Mouse (Mus musculus) liver, embryonic 13.5 days (tissue): ENCODE measurements around the gene Cse1l. TPM values are rescaled to one million over a fixed set of nuclear protein-coding genes. Genes with fewer than 3 reads are reported as not detected.
A peak's percentile ranks its signal among the peaks of the same experiment; 100 is the strongest.

Source experiments
- ATAC-seq: fragments of 200-750 bp; cut with Nextera tagmentation; 2 replicates; pipeline ENCODE4 v1.8.0; 2017; ENCODE audit warnings: low read depth, mild to moderate bottlenecking, moderate number of reproducible peaks, moderate library complexity
- DNase-seq: peaks from one replicate; pipeline ENCODE4 v3.0.0; 2022
- H3K27ac ChIP-seq: fragments of 300-500 bp; sonication (generic); 2 replicates; pipeline ENCODE4 v1.5.1; 2015; ENCODE audit warnings: moderate library complexity, mild to moderate bottlenecking, inconsistent platforms
- H3K27me3 ChIP-seq: fragments of 300-500 bp; sonication (generic); 2 replicates; pipeline ENCODE4 v1.6.1; 2015; ENCODE audit warnings: mild to moderate bottlenecking, inconsistent platforms
- H3K36me3 ChIP-seq: fragments of 300-500 bp; sonication (generic); 2 replicates; pipeline ENCODE4 v1.6.1; 2015; ENCODE audit warnings: mild to moderate bottlenecking, inconsistent platforms
- H3K4me1 ChIP-seq: fragments of 300-500 bp; sonication (generic); replicated peaks from 2 replicates; pipeline ENCODE4 v1.6.1; 2015; ENCODE audit warnings: inconsistent platforms
- H3K4me2 ChIP-seq: fragments of 300-500 bp; sonication (generic); 2 replicates; pipeline ENCODE4 v1.6.1; 2015; ENCODE audit warnings: inconsistent platforms, mild to moderate bottlenecking, moderate library complexity
- H3K4me3 ChIP-seq: fragments of 300-500 bp; sonication (generic); replicated peaks from 2 replicates; pipeline ENCODE4 v1.5.1; 2015; ENCODE audit warnings: mild to moderate bottlenecking, inconsistent platforms
- H3K9ac ChIP-seq: fragments of 300-500 bp; sonication (generic); 2 replicates; pipeline ENCODE4 v1.6.1; 2015; ENCODE audit warnings: mild to moderate bottlenecking, inconsistent platforms
- H3K9me3 ChIP-seq: fragments of 300-500 bp; sonication (generic); replicated peaks from 2 replicates; pipeline ENCODE4 v1.6.1; 2016; ENCODE audit warnings: inconsistent platforms
- WGBS: fragments of 180-500 bp; shearing (Covaris S2); methylation state at CpG from one replicate; pipeline ENCODE4 v1.1.7; 2015; ENCODE audit not compliant: insufficient replicate concordance; 5-methylcytosine and 5-hydroxymethylcytosine counted together
- polyA plus RNA-seq: library from polyadenylated mRNA; unstranded; fragments of >200 nt; fragmentation: Nextera tagmentation; extraction: Ambion mirVana; gene quantifications from 2 replicates; pipeline ENCODE4 v1.2.1, GENCODE M21; 2015

The Cse1l gene
- polyA plus RNA-seq, 1 experiment from 2014 or later = 69.3 TPM

- no peak overlapping the region for H3K4me2 ChIP-seq
- peak; percentile 57; the same call in 1 of the 2 replicates for ATAC-seq
These were observed 71.7 kb downstream of the Cse1l start for GRCm38 (mm10) chr2:166977490-166977889.

GRCm38 (mm10) chr2:166980161-166980560 is 74.3 kb downstream of the Cse1l start:
- H3K4me1 ChIP-seq = peaks cover 46% of the 10 kb centered on the region
- 0 out of 2 replicates have a peak, but pooled peaks cover 5% of the 10 kb centered on the region for H3K36me3 ChIP-seq
- DNase-seq (no peak), ATAC-seq (no peak)
- H3K4me2 ChIP-seq = no peak overlapping the region
- no peaks in the 10 kb centered on the region for H3K9me3 ChIP-seq
- no peak overlapping the region for H3K4me3 ChIP-seq
- no peaks in the 10 kb centered on the region for H3K27me3 ChIP-seq
- 36% methylated on average over 2 of the region's 2 CpGs for whole genome bisulfite sequencing
- H3K9ac ChIP-seq = no peak overlapping the region
- no peak overlapping the region for H3K27ac ChIP-seq

More at GRCm38 (mm10) chr2:166977490-166977889, 71.7 kb downstream of the Cse1l start:
- Histone ChIP-seq H3K9me3 (no peaks in the 10 kb centered on the region), H3K27me3 (no peaks in the 10 kb centered on the region), H3K36me3 (0 out of 2 replicates have a peak, but pooled peaks cover 1% of the 10 kb centered on the region), H3K4me1 (peaks cover 63% of the 10 kb centered on the region), H3K27ac (peak overlapping the region; percentile 45), H3K4me3 (no peak overlapping the region), H3K9ac (no peak overlapping the region)
- 17% methylated on average over 3 of the region's 3 CpGs for WGBS
- DNase-seq = no peak

GRCm38 (mm10) chr2:166983351-166983894 is 77.6 kb downstream of the Cse1l start:
- Histone ChIP-seq H3K9me3 (no peaks in the 10 kb centered on the region), H3K27me3 (no peaks in the 10 kb centered on the region), H3K36me3 (0 out of 2 replicates have a peak, but pooled peaks cover 5% of the 10 kb centered on the region), H3K4me3 (no peak overlapping the region), H3K4me1 (peaks cover 20% of the 10 kb centered on the region), H3K9ac (no peak overlapping the region), H3K27ac (no peak overlapping the region), H3K4me2 (no peak overlapping the region)
- 68% methylated on average over 4 of the region's 4 CpGs for WGBS
- DNase-seq (no peak), ATAC-seq (no peak)

DNA sequence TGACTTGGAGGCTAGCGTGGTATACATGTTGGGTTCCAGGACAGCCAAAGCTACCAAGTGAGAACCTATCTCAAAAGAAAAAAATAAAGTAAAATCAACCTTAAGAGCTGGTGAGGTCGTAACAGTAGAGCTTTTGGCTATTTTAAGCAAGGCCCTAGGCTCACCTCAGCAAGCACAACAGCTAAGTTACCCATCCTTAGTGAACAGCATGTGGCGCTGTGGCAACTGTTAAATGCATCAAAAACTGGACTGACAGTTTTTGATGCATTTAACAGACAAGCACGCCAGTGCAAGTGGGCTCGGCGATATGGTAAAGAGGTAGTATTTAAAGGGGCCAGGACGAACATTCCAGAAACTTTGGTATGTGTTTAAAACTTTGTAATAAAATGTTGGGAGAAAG is 85.0 kb downstream of the Cse1l start:
- H3K9ac ChIP-seq = no peak overlapping the region
- H3K4me1 ChIP-seq = peaks cover 71% of the 10 kb centered on the region
- H3K27me3 ChIP-seq = no peaks in the 10 kb centered on the region
- no peaks in the 10 kb centered on the region for H3K36me3 ChIP-seq
- 56% methylated on average over 7 of the region's 7 CpGs for WGBS
- H3K9me3 ChIP-seq = no peaks in the 10 kb centered on the region
- no peak for DNase-seq
- 0 out of 2 replicates have a peak overlapping the region, but pooled peaks have one; percentile 1 for H3K27ac ChIP-seq
- no peak for ATAC-seq
- H3K4me2 ChIP-seq = no peak overlapping the region
- no peak overlapping the region for H3K4me3 ChIP-seq

- no peak overlapping the region for H3K4me3 ChIP-seq
- H3K27me3 ChIP-seq = no peaks in the 10 kb centered on the region
- ATAC-seq (no peak), DNase-seq (no peak)
- no peaks in the 10 kb centered on the region for H3K36me3 ChIP-seq
- H3K4me1 ChIP-seq = peaks cover 77% of the 10 kb centered on the region
- H3K27ac ChIP-seq = peak overlapping the region; percentile 65
- H3K9me3 ChIP-seq = no peaks in the 10 kb centered on the region
- H3K4me2 ChIP-seq = peak overlapping the region; percentile 26
- H3K9ac ChIP-seq = peak overlapping the region; percentile 23; the same call in 1 of the 2 replicates
These were observed 86.1 kb downstream of the Cse1l start for GRCm38 (mm10) chr2:166991945-166992344.

DNA sequence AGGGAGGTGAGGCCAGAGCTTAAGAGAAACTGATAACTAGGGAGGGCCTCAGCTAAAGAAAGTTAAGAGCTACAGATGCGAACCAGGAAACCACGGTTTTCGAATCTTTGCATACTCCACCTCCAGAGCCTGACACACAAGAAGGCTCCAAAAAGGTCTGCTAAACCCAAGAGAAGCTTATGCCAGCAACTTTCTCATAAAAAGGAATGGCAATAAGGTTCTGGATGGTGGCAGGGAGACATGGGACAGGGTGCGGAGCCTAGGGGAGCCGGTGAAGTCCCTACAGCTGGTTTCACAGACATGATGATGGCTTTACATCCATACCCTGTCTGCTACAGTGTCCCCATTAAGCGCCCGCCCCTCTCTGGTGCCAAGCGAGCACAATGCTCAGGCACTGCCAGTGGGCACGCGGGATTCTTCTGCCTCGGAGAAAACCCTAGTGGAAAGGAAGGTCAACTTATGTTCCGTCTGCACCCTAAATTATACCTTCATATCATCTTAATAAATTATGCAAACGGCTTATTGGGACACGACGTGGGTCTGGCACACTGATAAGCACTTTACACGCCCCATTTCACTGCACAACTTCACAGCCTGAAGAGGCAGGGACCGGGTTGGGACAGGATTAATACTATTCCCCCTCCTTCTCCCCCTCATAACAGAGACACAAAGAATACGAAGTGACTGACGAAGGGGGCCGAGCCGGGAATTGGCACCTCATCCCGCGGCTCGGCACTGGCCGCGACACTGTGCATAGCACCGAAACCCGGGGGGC is 89.4 kb downstream of the Cse1l start:
- DNase-seq (peak; percentile 44), ATAC-seq (peak; percentile 30)
- peak overlapping the region; percentile 99 for H3K4me3 ChIP-seq
- H3K9ac ChIP-seq = peak overlapping the region; percentile 99
- 1% methylated on average over 28 of the region's 28 CpGs for WGBS
- H3K4me2 ChIP-seq = peak overlapping the region; percentile 91
- H3K27me3 ChIP-seq = no peaks in the 10 kb centered on the region
- no peaks in the 10 kb centered on the region for H3K9me3 ChIP-seq
- H3K36me3 ChIP-seq = no peaks in the 10 kb centered on the region
- H3K4me1 ChIP-seq = peaks cover 63% of the 10 kb centered on the region
- peak overlapping the region; percentile 96 for H3K27ac ChIP-seq

Other genes with a start within 250 kb of the Cse1l start
- 9.1 and 9.8 TPM in 2 replicates for gene Prex1, start 192.2 kb upstream of the Cse1l start, polyA plus RNA-seq
- 3.8 and 4.5 TPM in 2 replicates for gene Trp53rkb, start 113.5 kb upstream of the Cse1l start, polyA plus RNA-seq
- 3.4 and 5.1 TPM in 2 replicates for gene Arfgef2, start 100.5 kb upstream of the Cse1l start, polyA plus RNA-seq
- gene Stau1, start 90.3 kb downstream of the Cse1l start, polyA plus RNA-seq = 24.2 and 33.2 TPM in 2 replicates
- gene Ddx27, start 109.2 kb downstream of the Cse1l start, polyA plus RNA-seq = 53.6 and 59.5 TPM in 2 replicates
- gene Znfx1, start 157.0 kb downstream of the Cse1l start, polyA plus RNA-seq = 7.0 and 8.2 TPM in 2 replicates